Mouse (Mus musculus) c-Kit-positive CD71-positive TER-119-positive erythroid progenitor cells, embryonic 14.5 days (primary cell): ENCODE results near the gene Hist2h2be.
"Not testable (repeated sequence)": the region's sequence is repeated elsewhere in the genome, so short reads cannot be mapped to it uniquely, and the experiment has no call there.

ENCODE experiments used
- DNase-seq: peaks from one replicate; pipeline ENCODE4 v3.0.0-alpha.2; 2013; ENCODE audit warnings: low spot score

The Hist2h2be gene

GRCm38 (mm10) chr3:96198601-96199251 lies 22.2 kb upstream of the Hist2h2be start:
- not testable (repeated sequence) for DNase-seq

GRCm38 (mm10) chr3:96199731-96200130 lies 21.2 kb upstream of the Hist2h2be start:
- no peak for DNase-seq

GRCm38 (mm10) chr3:96207819-96208218 lies 13.1 kb upstream of the Hist2h2be start:
- no peak for DNase-seq

- DNase-seq, result no peak
Measured at GRCm38 (mm10) chr3:96209242-96209641, 11.7 kb upstream of the Hist2h2be start.

GRCm38 (mm10) chr3:96219191-96219641 lies 1.7 kb upstream of the Hist2h2be start:
- DNase-seq, result no peak

- DNase-seq, result peak; percentile 83
Measured at GRCm38 (mm10) chr3:96219661-96220130, 1.2 kb upstream of the Hist2h2be start, which contains the start of the genes Bola1 and Hist2h2ab. Gene Bola1, minus strand, starts transcription at chr3:96219709. Gene Hist2h2ab, plus strand, starts transcription at chr3:96219865.

- DNase-seq, result peak; percentile 65
Measured at GRCm38 (mm10) chr3:96220131-96220764, 671 bp upstream of the Hist2h2be start.

- DNase-seq, result peak; percentile 54
Measured at GRCm38 (mm10) chr3:96221640-96222038, 720 bp downstream of the Hist2h2be start.

GRCm38 (mm10) chr3:96222774-96223173 lies 1.9 kb downstream of the Hist2h2be start:
- no peak for DNase-seq

GRCm38 (mm10) chr3:96225421-96225820 lies 4.5 kb downstream of the Hist2h2be start:
- peak; percentile 35 for DNase-seq

- no peak for DNase-seq
Measured at GRCm38 (mm10) chr3:96226695-96227648, 6.1 kb downstream of the Hist2h2be start.

GRCm38 (mm10) chr3:96228828-96229227 lies 7.9 kb downstream of the Hist2h2be start:
- no peak for DNase-seq

GRCm38 (mm10) chr3:96230404-96230803 lies 9.5 kb downstream of the Hist2h2be start:
- DNase-seq, result no peak

GRCm38 (mm10) chr3:96230910-96231757 lies 10.2 kb downstream of the Hist2h2be start:
- no peak for DNase-seq

- no peak for DNase-seq
Measured at GRCm38 (mm10) chr3:96231758-96232120, 10.8 kb downstream of the Hist2h2be start.

GRCm38 (mm10) chr3:96234914-96235313 lies 14.0 kb downstream of the Hist2h2be start:
- DNase-seq, result no peak

- DNase-seq, result no peak
Measured at GRCm38 (mm10) chr3:96235836-96236235, 14.9 kb downstream of the Hist2h2be start.

GRCm38 (mm10) chr3:96236834-96237334 lies 16.0 kb downstream of the Hist2h2be start:
- DNase-seq, result no peak

- DNase-seq, result peak; percentile 68
Measured at GRCm38 (mm10) chr3:96237335-96237903, 16.5 kb downstream of the Hist2h2be start.

- peak; percentile 81 for DNase-seq
Measured at GRCm38 (mm10) chr3:96237904-96238511, 17.1 kb downstream of the Hist2h2be start.
